Mouse (Mus musculus) midbrain, embryonic 11.5 days (tissue): ENCODE measurements around the gene Ggct. TPM values are rescaled to one million over a fixed set of nuclear protein-coding genes. Genes with fewer than 3 reads are reported as not detected.
"Not testable (repeated sequence)": the region's sequence is repeated elsewhere in the genome, so short reads cannot be mapped to it uniquely, and the experiment has no call there.

Source experiments
- ATAC-seq: fragments of 200-750 bp; cut with Nextera tagmentation; 2 replicates; pipeline ENCODE4 v1.8.0; 2017; ENCODE audit warnings: moderate TSS enrichment, moderate library complexity; ENCODE audit not compliant: low FRiP score
- DNase-seq: peaks from one replicate; pipeline ENCODE4 v3.0.0; 2015; ENCODE audit warnings: low spot score; ENCODE audit errors: missing footprints
- H3K27ac ChIP-seq: fragments of 300-500 bp; sonication (generic); 2 replicates; pipeline ENCODE4 v1.5.1; 2014; ENCODE audit warnings: low read depth, low read length
- H3K27me3 ChIP-seq: fragments of 300-500 bp; sonication (generic); 2 replicates; pipeline ENCODE4 v1.6.1; 2014; ENCODE audit warnings: mild to moderate bottlenecking, low read length, moderate library complexity, mixed read lengths; ENCODE audit not compliant: control insufficient read depth, insufficient read depth
- H3K36me3 ChIP-seq: fragments of 300-500 bp; sonication (generic); 2 replicates; pipeline ENCODE4 v1.6.1; 2014; ENCODE audit warnings: mild to moderate bottlenecking, low read length, moderate library complexity, mixed read lengths; ENCODE audit not compliant: control insufficient read depth, insufficient read depth
- H3K4me1 ChIP-seq: fragments of 300-500 bp; sonication (generic); 2 replicates; pipeline ENCODE4 v1.6.1; 2014; ENCODE audit warnings: low read length; ENCODE audit not compliant: control insufficient read depth, insufficient read depth
- H3K4me2 ChIP-seq: fragments of 300-500 bp; sonication (generic); 2 replicates; pipeline ENCODE4 v1.6.1; 2014; ENCODE audit warnings: mild to moderate bottlenecking, moderate library complexity
- H3K4me3 ChIP-seq: fragments of 300-500 bp; sonication (generic); 2 replicates; pipeline ENCODE4 v1.5.1; 2014; ENCODE audit warnings: low read depth, low read length
- H3K9ac ChIP-seq: fragments of 300-500 bp; sonication (generic); 2 replicates; pipeline ENCODE4 v1.6.1; 2014; ENCODE audit warnings: low read length
- H3K9me3 ChIP-seq: fragments of 300-500 bp; sonication (generic); 2 replicates; pipeline ENCODE4 v1.6.1; 2016; ENCODE audit warnings: low read length; ENCODE audit not compliant: control insufficient read depth
- WGBS: fragments of 180-500 bp; shearing (Covaris S2); extraction: QIAGEN DNeasy Blood & Tissue Kit; methylation state at CpG from one replicate; pipeline ENCODE4 v1.1.7; 2014; 5-methylcytosine and 5-hydroxymethylcytosine counted together
- polyA plus RNA-seq: library from polyadenylated mRNA; unstranded; fragments of >200 nt; fragmentation: Nextera tagmentation; extraction: Ambion mirVana; gene quantifications from 2 replicates; pipeline ENCODE4 v1.2.1, GENCODE M21; 2014

Gene Ggct
- polyA plus RNA-seq, 1 experiment from 2014 or later: 14.4 TPM

DNA sequence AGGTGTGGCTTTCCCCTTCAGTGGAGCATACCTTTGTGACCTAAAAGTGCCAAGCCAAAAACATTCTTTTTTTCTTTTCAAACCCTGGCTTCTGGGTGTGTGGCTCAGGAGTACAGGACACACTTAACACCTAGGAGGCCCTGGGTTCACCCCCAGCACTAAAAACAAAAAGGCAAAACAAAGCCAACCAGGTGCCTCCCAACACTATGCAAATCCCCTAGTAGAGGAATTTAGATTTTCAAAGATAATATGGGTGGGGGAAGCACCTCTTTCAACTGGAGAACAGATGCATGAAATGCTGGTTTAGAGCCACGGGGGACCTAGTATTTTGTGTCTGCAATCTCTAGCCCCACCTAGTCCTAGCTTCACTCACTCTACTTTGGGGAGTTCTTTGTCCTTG lies 28.0 kb downstream of the Ggct start:
- no peaks in the 10 kb centered on the region for H3K36me3 ChIP-seq
- H3K9ac ChIP-seq: no peak overlapping the region
- H3K4me3 ChIP-seq: no peak overlapping the region
- DNase-seq (no peak), ATAC-seq (no peak)
- H3K4me2 ChIP-seq: no peak overlapping the region
- no peaks in the 10 kb centered on the region for H3K9me3 ChIP-seq
- no peaks in the 10 kb centered on the region for H3K4me1 ChIP-seq
- 31% methylated on average over 1 of the region's 1 CpGs for WGBS
- H3K27ac ChIP-seq: no peak overlapping the region
- H3K27me3 ChIP-seq: no peaks in the 10 kb centered on the region

DNA sequence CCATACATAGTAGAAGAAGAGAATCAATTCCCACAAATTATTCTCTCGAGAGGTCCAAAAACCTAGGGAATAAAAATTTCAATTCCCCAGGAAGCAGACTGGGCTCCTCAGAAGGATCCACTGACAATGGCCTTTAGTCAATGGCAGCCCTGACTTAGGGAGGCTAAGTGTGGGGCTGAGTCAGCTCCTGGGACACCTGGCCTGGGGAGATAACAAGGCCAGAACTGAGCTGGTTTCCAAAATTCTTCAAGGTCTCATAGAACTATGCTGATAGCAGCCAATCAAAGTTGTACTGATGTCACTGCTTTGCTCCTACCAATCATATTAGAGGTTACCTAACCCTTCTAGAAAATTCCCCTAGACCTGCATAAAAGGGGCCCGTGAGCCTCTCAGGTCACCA lies 29.2 kb downstream of the Ggct start:
- WGBS: 84% methylated on average over 2 of the region's 2 CpGs
- ATAC-seq: no peak
- no peaks in the 10 kb centered on the region for H3K27me3 ChIP-seq
- H3K4me2 ChIP-seq: no peak overlapping the region
- no peaks in the 10 kb centered on the region for H3K4me1 ChIP-seq
- H3K9me3 ChIP-seq: no peaks in the 10 kb centered on the region
- no peaks in the 10 kb centered on the region for H3K36me3 ChIP-seq
- no peak overlapping the region for H3K9ac ChIP-seq
- H3K4me3 ChIP-seq: no peak overlapping the region
- H3K27ac ChIP-seq: no peak overlapping the region
- DNase-seq: no peak

DNA sequence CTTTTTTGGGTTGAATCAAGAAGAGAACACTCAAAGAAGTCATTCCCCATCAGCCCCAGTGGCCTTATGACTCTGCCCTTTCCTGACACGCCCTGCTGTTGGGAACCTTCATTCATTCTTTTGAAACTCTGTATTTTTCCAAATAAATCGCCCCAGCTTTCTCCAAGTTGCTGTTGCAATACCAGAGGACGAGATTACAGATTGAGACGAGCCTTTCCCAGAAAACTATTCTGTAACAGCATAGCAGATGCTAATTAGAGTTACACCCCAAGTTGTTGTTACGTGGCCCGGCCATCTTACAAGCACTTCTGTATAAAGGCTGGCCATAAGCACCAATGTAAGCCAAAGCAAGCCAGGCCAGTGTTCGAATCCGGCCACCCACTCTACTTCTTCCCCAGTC lies 35.1 kb downstream of the Ggct start:
- no peak for DNase-seq
- no peak for ATAC-seq
- H3K36me3 ChIP-seq: no peaks in the 10 kb centered on the region
- H3K4me1 ChIP-seq: no peaks in the 10 kb centered on the region
- WGBS: 86% methylated on average over 8 of the region's 8 CpGs
- no peak overlapping the region for H3K4me2 ChIP-seq
- no peak overlapping the region for H3K27ac ChIP-seq
- no peak overlapping the region for H3K4me3 ChIP-seq
- no peaks in the 10 kb centered on the region for H3K9me3 ChIP-seq
- no peak overlapping the region for H3K9ac ChIP-seq
- H3K27me3 ChIP-seq: no peaks in the 10 kb centered on the region

DNA sequence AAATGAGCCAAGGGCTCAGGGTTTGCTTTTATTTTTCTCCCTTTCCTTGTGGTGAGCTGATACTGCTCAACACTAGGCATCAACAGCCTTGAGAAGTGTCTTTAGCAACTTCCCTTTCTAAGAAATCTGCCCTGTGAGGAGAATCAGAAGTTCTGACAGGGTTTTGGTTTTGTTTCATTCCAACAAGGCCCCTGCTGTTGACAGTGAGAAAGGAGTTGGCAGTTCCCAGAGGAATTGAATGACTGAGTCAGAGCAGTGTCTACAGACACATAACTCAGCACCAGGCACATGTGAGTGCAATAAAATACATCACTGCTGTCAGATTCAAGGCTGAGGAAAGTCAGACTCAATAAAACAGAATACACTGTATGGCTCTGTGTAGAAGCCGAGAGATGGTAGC lies 36.3 kb downstream of the Ggct start:
- Histone ChIP-seq H3K9ac (no peak overlapping the region), H3K27ac (no peak overlapping the region), H3K27me3 (no peaks in the 10 kb centered on the region), H3K4me1 (no peaks in the 10 kb centered on the region), H3K4me3 (no peak overlapping the region), H3K9me3 (no peaks in the 10 kb centered on the region), H3K4me2 (no peak overlapping the region), H3K36me3 (no peaks in the 10 kb centered on the region)
- ATAC-seq (no peak), DNase-seq (no peak)
- 90% methylated on average over 1 of the region's 1 CpGs for WGBS

DNA sequence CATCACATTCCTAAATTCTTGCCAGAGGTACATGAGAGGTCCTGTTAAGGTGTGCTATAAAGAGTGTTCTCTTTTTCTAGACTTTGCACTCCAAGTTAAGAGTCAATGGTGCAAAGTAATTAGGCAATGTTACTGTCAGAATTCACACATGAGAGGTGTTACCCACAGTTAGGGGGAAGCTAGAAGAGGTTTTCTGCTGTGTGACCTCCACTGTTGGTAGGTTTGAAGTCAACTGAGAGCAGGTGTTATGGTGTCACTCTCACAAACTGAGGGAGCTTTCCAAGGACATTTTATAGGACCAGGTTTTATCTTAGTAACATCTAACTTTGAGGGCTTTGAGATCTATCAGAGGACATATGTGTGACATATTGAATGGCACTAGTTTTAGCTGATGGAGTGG lies 36.8 kb downstream of the Ggct start:
- Histone ChIP-seq H3K4me3 (no peak overlapping the region), H3K27ac (no peak overlapping the region), H3K4me1 (no peaks in the 10 kb centered on the region), H3K36me3 (no peaks in the 10 kb centered on the region), H3K9me3 (no peaks in the 10 kb centered on the region), H3K27me3 (no peaks in the 10 kb centered on the region), H3K9ac (no peak overlapping the region), H3K4me2 (no peak overlapping the region)
- DNase-seq: no peak
- no peak for ATAC-seq

DNA sequence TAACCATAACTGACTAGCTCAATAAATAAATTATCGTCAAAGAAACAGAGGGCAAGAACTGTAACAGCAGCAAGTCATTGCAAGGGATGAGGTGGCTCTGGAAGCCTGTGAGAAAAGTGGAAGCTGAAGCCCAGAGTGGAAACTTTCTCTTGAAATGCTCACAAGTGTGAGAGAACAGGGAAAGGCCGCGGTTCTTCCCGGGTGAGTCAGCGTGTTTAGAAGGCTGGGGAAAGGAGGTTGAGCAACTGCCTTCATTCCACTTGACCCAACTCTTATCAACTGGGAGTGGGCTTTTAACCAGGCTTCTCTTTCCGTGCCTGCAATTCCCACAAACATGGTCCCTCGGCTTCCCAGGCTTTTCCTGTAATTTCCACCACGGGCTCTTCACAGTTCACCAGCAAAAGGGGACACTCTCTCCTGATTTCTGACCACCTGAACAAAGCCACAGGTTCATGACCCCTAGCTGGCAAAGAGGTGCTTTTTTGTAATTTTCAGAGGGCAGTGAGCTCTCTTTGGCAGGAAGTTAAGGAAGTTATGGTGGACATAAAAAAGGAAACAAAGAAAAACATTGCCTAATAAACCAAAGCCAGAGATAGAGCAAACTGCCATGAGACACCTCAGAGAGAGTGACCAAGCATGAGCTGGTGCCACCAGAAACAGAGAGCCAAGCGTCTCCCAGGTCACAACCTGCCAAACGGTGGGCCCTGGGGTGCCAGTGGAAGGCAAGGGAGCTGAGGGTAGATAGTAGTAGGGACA lies 37.9 kb downstream of the Ggct start:
- no peak overlapping the region for H3K9ac ChIP-seq
- no peak overlapping the region for H3K4me2 ChIP-seq
- H3K36me3 ChIP-seq: no peaks in the 10 kb centered on the region
- 86% methylated on average over 10 of the region's 10 CpGs for WGBS
- H3K27ac ChIP-seq: no peak overlapping the region
- H3K4me1 ChIP-seq: no peaks in the 10 kb centered on the region
- DNase-seq: no peak
- no peaks in the 10 kb centered on the region for H3K27me3 ChIP-seq
- no peak overlapping the region for H3K4me3 ChIP-seq
- no peak for ATAC-seq
- no peaks in the 10 kb centered on the region for H3K9me3 ChIP-seq

DNA sequence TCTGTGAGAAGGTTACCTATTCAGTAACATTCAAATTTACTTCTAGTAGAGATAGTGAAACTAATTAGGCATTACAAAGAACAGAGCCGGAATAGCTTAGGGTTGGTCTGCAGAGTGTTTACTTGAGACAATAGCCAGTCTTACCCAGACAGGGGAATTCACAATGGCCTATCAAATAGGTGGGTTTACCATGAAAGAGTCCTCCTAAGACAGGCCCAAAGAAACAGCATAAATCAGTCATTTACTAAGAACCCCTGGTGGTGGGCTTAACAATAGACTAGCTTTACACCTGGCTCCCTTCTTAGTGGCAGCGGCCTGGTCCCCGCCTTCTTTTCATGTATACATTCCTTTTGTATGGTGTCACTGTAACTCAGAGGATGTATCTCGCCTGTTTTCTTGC lies 39.4 kb downstream of the Ggct start:
- WGBS: 79% methylated on average over 4 of the region's 4 CpGs
- not testable (repeated sequence) for H3K4me2 ChIP-seq, H3K9me3 ChIP-seq, ATAC-seq, H3K36me3 ChIP-seq, H3K27ac ChIP-seq, H3K4me1 ChIP-seq, H3K27me3 ChIP-seq, H3K4me3 ChIP-seq, H3K9ac ChIP-seq, DNase-seq

DNA sequence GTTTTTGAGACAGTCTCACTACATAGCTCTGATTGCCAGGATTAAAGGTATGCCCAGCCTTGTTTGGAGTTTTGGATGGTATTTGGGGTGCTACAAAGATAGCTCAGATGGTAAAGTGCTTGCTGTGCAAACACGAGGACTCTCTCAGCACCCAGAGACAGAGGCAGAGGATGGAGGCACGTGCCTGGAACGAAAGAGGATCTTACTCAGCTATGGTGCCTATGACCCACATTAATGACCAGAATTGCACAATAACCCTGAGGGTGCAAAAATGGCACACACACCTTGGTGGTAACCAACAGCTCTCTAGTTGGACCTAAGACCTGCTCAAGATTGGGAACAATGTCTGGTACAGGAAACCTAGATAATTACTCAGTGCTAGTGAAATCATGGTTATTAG lies 40.2 kb downstream of the Ggct start:
- no peak overlapping the region for H3K9ac ChIP-seq
- 77% methylated on average over 3 of the region's 3 CpGs for WGBS
- H3K27ac ChIP-seq: no peak overlapping the region
- no peaks in the 10 kb centered on the region for H3K27me3 ChIP-seq
- no peaks in the 10 kb centered on the region for H3K4me1 ChIP-seq
- ATAC-seq (no peak), DNase-seq (no peak)
- no peaks in the 10 kb centered on the region for H3K9me3 ChIP-seq
- no peak overlapping the region for H3K4me3 ChIP-seq
- H3K4me2 ChIP-seq: no peak overlapping the region
- no peaks in the 10 kb centered on the region for H3K36me3 ChIP-seq

DNA sequence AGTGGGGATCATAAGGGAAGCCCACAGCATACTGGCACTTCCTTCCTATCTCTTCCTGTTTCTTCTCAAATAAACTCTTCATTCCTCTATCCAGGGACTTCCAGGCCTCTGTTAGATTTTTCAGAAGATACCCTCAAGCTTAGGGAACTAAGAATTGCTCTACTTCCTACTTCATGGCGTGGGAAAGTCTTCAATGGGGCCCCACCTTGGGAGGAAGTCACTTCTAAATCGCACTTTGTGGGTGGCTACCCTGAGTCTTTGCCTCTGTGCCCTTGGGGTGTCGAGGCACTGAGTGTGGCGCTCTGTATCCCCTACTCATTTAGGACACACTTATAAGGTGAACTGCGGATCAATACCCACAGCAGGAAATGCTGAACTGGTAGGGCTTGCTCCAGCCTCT lies 44.1 kb downstream of the Ggct start:
- no peak for ATAC-seq
- no peak for DNase-seq
- no peaks in the 10 kb centered on the region for H3K36me3 ChIP-seq
- no peak overlapping the region for H3K9ac ChIP-seq
- H3K4me1 ChIP-seq: no peaks in the 10 kb centered on the region
- H3K4me3 ChIP-seq: no peak overlapping the region
- H3K9me3 ChIP-seq: no peaks in the 10 kb centered on the region
- peaks cover 4% of the 10 kb centered on the region; the same call in 1 of the 2 replicates for H3K27me3 ChIP-seq
- no peak overlapping the region for H3K4me2 ChIP-seq
- WGBS: 81% methylated on average over 5 of the region's 5 CpGs
- H3K27ac ChIP-seq: no peak overlapping the region
